Mouse (Mus musculus) adrenal gland, postnatal 14 days (tissue): ENCODE measurements at regions not wholly inside any gene's neighbourhood (a gene's known extent, or its start where the extent isn't known, plus 50 kb on each side); places are given as distances from the start of the nearest gene placed in this dataset.

ENCODE experiments used
- DNase-seq: peaks from one replicate; pipeline ENCODE4 v3.0.0; 2021; ENCODE audit warnings: mixed read lengths

DNA sequence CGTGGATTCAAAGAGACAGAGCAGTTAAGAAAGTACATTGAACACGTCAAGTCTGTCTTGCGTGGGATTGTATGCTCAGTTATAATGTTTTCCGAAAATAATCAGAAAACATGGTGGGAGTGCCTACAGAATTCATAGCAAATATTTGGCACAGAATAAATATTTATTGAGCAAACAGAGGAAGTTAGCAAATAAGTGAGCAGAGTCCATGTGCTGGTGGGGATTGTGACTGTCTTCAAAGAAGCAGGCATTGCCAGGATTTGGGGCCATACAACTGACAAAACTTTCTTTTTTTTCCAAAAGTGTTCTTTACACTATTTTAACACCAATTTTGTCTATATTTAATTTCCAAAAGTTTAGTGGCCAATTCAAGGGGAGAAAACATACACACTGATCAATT is 1729.8 kb downstream of the AI429214 start:
- DNase-seq: no peak

- DNase-seq: no peak
Observed at GRCm38 (mm10) chr8:38725257-38725656, 1731.9 kb downstream of the AI429214 start.

- peak; percentile 47 for DNase-seq
Observed at GRCm38 (mm10) chr8:38747134-38747533, 1753.7 kb downstream of the AI429214 start.

DNA sequence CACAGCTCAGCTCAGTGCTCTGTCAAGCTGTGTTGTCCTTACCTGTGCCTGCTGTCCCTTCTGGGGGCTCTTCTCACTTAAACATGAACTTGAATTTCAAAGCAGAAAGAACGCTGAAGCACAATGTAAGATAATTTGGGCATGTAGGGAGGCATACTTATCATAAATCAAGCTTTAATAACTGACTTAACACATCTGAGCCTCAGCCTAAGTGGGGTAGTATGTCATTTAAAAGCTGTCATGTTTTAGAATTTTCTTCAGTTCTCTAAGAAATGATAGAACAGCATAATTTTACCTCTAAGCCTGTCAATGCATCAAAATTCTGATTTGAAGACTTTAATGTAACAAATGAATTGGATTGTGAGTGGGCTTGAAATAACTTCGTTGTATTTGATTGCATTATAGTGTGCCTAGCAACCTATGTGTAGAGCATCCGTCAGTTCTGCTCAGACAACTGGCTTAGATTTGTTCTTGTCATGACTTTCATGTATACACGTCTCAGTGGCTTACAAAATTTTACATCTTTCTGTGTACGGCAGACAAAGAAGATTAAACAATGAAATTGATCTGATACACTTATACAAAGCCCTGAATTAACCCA is 1773.3 kb downstream of the AI429214 start:
- DNase-seq: no peak

GRCm38 (mm10) chr8:38812482-38812881 is 1819.1 kb downstream of the AI429214 start:
- no peak for DNase-seq

DNA sequence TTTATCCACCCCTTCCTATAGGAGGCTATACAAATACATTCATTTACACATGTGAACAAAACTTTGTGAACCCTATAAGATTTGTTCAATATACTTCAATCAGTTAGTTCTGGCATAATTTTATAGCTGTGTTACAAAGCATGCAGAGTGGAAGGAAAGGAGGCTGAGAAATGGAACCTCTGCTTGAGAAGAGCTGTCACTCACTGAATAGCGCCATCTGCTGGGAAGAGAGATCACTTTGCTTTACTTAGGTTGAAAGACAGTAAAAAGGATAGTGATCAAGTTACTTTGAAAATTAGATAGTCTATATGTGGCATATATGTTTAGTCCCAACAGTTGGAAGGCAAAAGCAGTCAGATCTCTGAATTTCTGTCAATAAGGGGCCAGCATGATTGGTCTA is 1824.8 kb downstream of the AI429214 start:
- peak; percentile 38 for DNase-seq

DNA sequence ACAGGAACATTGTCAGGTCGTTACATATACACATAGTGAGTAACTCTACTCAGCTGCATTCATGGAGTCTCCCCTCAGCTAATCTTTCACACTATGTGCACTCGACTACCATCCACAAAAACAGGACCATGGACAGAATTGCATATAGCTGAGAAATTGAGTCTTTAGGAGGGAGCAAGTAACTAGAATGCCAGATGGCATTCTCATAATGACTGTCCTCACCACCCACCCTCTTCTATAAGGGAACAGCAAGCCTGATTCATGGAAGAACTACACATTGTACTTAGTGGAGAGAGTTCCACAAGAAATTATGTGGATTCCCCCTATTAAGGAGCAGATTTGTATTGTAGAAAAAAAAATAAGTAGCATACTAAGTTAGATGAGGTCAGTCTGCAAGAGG is 1813.4 kb upstream of the Adam24 start:
- DNase-seq: no peak

DNA sequence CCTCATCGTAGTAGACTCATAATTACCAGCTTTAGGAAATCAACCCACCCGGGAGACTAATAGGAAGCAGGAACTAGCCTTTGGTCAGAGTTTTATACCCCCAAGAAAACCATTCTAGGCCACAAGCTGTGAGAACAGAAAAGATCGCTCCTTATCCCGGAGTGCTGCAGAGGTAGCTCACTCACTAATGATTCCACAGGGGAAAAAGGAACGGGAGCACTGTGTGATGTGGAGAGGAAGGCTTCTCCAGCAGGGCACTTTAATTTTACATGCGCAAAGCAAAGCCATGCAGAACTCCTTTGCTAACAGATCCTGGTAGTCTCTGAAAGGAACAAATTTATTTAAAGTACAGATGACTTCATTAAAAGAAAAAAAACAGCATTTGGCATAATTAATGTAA is 1807.5 kb upstream of the Adam24 start:
- no peak for DNase-seq
